ENCODE assay signal across 9 mouse cellular contexts in the genomic region with DNA sequence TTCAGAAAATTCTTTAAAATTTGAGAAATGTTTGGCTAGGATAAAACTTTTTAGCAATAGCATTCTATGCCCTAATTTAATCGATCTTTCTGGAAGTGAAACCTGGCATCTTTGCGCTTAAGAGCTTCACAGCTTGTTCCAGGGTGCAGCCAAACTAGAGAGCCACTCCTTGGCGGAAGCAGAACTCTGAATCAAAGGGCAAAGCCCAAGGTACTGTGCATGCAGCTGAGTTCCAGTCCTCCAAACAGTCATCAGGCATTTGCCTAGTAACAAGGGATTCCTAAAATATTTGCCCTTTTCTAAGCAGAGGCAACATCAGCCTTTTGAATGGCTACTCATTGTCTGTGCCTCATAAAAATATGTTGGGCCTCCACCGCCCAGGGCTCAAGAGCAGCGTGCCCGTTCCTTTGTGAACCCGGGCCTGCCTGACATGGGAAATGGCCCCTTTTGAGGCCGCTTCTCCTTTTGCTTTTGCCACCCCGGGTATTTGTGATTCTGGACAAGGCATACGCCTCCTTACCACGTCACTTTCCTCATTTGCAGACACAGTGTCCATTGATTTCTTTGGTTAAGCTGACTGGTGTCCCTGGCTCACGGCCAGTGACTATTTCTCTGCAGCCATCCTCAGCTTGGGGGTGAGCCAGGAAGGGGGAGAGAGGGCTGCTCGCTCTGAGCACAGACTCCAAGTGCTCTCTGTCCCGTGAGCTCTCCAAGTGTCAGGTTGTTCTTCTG.
DNase-seq lines count a peak whose midpoint lies in the region; ATAC-seq and TF ChIP-seq lines count a peak whose summit lies in the region.
"Had no signal": no experiment of that assay in that cellular context is flagged by ENCODE, and none has a peak within 500 bp of the region (broad histone marks: within the 10 kb centered on the region; RNA-seq: fewer than 3 reads in every experiment).

No protein-coding gene starts in this region.

- no peaks in the 10 kb centered on the region for H3K9me3 ChIP-seq in kidney, embryonic 16.5 days (ENCODE audit: low read length)
- H3K9me3 ChIP-seq in midbrain, postnatal 0 days (ENCODE audit: low read length), result no peaks in the 10 kb centered on the region
- H3K9me3 ChIP-seq: heart, embryonic 13.5 days had no signal

- TF ChIP-seq CTCF in kidney, adult 2 months (conservative IDR thresholded peaks at IDR 0.05; ENCODE audit: insufficient read depth, insufficient read length, low read depth, low read length), result no peak
- TF ChIP-seq CTCF in midbrain, postnatal 0 days (IDR thresholded peaks at IDR 0.05), result no peak

- peak; percentile 67 for DNase-seq in kidney, adult 2 months
- DNase-seq in cerebellum, adult 9-10 months, result peak; percentile 36
- peak; percentile 58 to 67 for DNase-seq in frontal cortex, postnatal 36 days (ENCODE audit: low spot score in 2 of 2)
- DNase-seq in layer of hippocampus, postnatal 25 days (ENCODE audit: extremely low spot score in 1 of 2, low spot score in 1 of 2), result peak; percentile 26 to 55
- DNase-seq in midbrain, postnatal 0 days (ENCODE audit: low spot score), result peak; percentile 90
- no peak for DNase-seq in spleen, adult 12 weeks (ENCODE audit: low spot score)

- H3K27ac ChIP-seq in kidney, adult 2 months (ENCODE audit: insufficient read depth, low read depth, low read length), result no peak overlapping the region
- H3K27ac ChIP-seq in kidney, embryonic 16.5 days (ENCODE audit: low read length), result no peak overlapping the region
- peak overlapping the region; percentile 55; the same call in 1 of the 2 replicates for H3K27ac ChIP-seq in midbrain, postnatal 0 days (ENCODE audit: low read depth, low read length)
- H3K27ac ChIP-seq: heart, embryonic 13.5 days had no signal

- no peak overlapping the region for H3K4me3 ChIP-seq in kidney, adult 2 months (ENCODE audit: insufficient read depth, low read depth, low read length)
- no peak overlapping the region for H3K4me3 ChIP-seq in kidney, embryonic 16.5 days (ENCODE audit: low read length)
- H3K4me3 ChIP-seq in midbrain, postnatal 0 days (ENCODE audit: low read depth, low read length), result no peak overlapping the region
- H3K4me3 ChIP-seq: heart, embryonic 13.5 days had no signal

- no peak overlapping the region for H3K9ac ChIP-seq in kidney, embryonic 16.5 days (replicated peaks; ENCODE audit: low read length)
- no peak overlapping the region for H3K9ac ChIP-seq in midbrain, postnatal 0 days (replicated peaks; ENCODE audit: low read length, poor library complexity, severe bottlenecking)
- H3K9ac ChIP-seq: heart, embryonic 13.5 days had no signal

- 65% methylated on average over 14 of the region's 14 CpGs for WGBS in kidney, adult 2 months
- WGBS in kidney, embryonic 16.5 days, result 77% methylated on average over 14 of the region's 14 CpGs
- WGBS in midbrain, postnatal 0 days, result 38% methylated on average over 14 of the region's 14 CpGs

- no peaks in the 10 kb centered on the region for H3K36me3 ChIP-seq in kidney, adult 2 months (ENCODE audit: control insufficient read depth, insufficient read depth, low read length)
- H3K36me3 ChIP-seq in kidney, embryonic 16.5 days (ENCODE audit: insufficient read depth, low read length), result no peaks in the 10 kb centered on the region
- no peaks in the 10 kb centered on the region for H3K36me3 ChIP-seq in midbrain, postnatal 0 days (ENCODE audit: insufficient read depth, low read length)
- H3K36me3 ChIP-seq: heart, embryonic 13.5 days had no signal

- no peak for ATAC-seq in kidney, embryonic 16.5 days (ENCODE audit: low FRiP score, low TSS enrichment)
- ATAC-seq in midbrain, postnatal 0 days (ENCODE audit: low FRiP score), result peak; percentile 80
- no peak for ATAC-seq in activated CD4-positive, CD25-positive, alpha-beta regulatory T cell, adult 4 months

- no peak for TF ChIP-seq POLR2A in kidney, adult 2 months (IDR thresholded peaks at IDR 0.05; ENCODE audit: low read depth, low read length)

- H3K27me3 ChIP-seq in kidney, adult 2 months (replicated peaks; ENCODE audit: control insufficient read depth, insufficient read depth, low read length), result no peaks in the 10 kb centered on the region
- peaks cover 6% of the 10 kb centered on the region for H3K27me3 ChIP-seq in kidney, embryonic 16.5 days (ENCODE audit: insufficient read depth, low read length)
- H3K27me3 ChIP-seq in midbrain, postnatal 0 days (ENCODE audit: insufficient read depth, low read length), result no peaks in the 10 kb centered on the region

- H3K4me2 ChIP-seq in kidney, embryonic 16.5 days (replicated peaks; ENCODE audit: low read depth, low read length), result no peak overlapping the region
- no peak overlapping the region for H3K4me2 ChIP-seq in midbrain, postnatal 0 days (ENCODE audit: low read depth, low read length, poor library complexity, severe bottlenecking)
- H3K4me2 ChIP-seq: heart, embryonic 13.5 days had no signal

- peaks cover 5% of the 10 kb centered on the region; the same call in 1 of the 2 replicates for H3K4me1 ChIP-seq in kidney, adult 2 months (ENCODE audit: control insufficient read depth, insufficient read depth, low read length)
- peaks cover 16% of the 10 kb centered on the region for H3K4me1 ChIP-seq in kidney, embryonic 16.5 days (ENCODE audit: insufficient read depth, low read length)
- H3K4me1 ChIP-seq in midbrain, postnatal 0 days (ENCODE audit: insufficient read depth, low read length), result no peaks in the 10 kb centered on the region
